In the genomic region with DNA sequence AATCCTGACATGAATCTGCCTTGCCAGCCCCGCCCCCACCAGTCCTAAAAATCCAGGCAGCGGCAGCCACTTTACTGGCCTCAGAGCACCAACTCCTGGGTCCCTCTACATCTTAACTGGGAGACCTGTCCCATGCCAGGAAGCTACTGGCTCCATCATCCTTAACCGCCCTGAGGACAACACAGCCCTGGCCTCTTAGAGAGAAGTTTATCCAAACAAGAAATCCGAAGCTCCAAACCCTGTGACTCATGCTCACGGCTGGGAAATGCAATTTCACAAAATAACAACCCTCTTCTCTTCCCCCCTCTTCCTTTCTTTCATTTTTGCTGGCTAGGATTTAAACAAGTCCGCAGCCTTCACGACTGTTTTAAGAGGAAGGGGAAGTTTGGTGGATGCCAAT, we compare ENCODE assay signal across 10 mouse cellular contexts. TPM values are rescaled to one million over a fixed set of nuclear protein-coding genes. Genes with fewer than 3 reads are reported as not detected.
DNase-seq lines count a peak whose midpoint lies in the region; ATAC-seq and TF ChIP-seq lines count a peak whose summit lies in the region.
"Had no signal": no experiment of that assay in that cellular context is flagged by ENCODE, and none has a peak within 500 bp of the region (broad histone marks: within the 10 kb centered on the region; RNA-seq: fewer than 3 reads in every experiment).

No protein-coding gene starts in this region.

- peak; percentile 63 for DNase-seq in gastrocnemius, adult 2 months
- DNase-seq in gastrocnemius, postnatal 14 days, result no peak
- DNase-seq in liver, postnatal 0 days, result no peak
- DNase-seq in liver, result no peak
- peak; percentile 58 for DNase-seq in skeletal muscle tissue, adult 2 months (ENCODE audit: low read depth, low spot score)
- no peak for DNase-seq in urinary bladder, postnatal 14 days (ENCODE audit: low spot score)
- DNase-seq: kidney, adult 8-10 months had no signal

- intact Hi-C loops in gastrocnemius, adult 2 months (cut with DNase I), result no loop called here
- intact Hi-C loops in gastrocnemius, postnatal 14 days (cut with DNase I; ENCODE audit: low total_unique reads), result no loop called here

- peaks cover 4% of the 10 kb centered on the region; the same call in 1 of the 2 replicates for H3K4me1 ChIP-seq in liver, postnatal 0 days (ENCODE audit: insufficient read depth)
- H3K4me1 ChIP-seq in embryonic facial prominence, embryonic 15.5 days, result peaks cover 84% of the 10 kb centered on the region

- peak overlapping the region; percentile 81 for H3K27ac ChIP-seq in gastrocnemius, adult 2 months
- peak overlapping the region; percentile 60 for H3K27ac ChIP-seq in liver, postnatal 0 days (ENCODE audit: low read depth)
- peak overlapping the region; percentile 80 for H3K27ac ChIP-seq in embryonic facial prominence, embryonic 15.5 days (replicated peaks)
- H3K27ac ChIP-seq: midbrain, embryonic 13.5 days had no signal

- no peaks in the 10 kb centered on the region for H3K9me3 ChIP-seq in liver, postnatal 0 days (ENCODE audit: low read length)
- H3K9me3 ChIP-seq in embryonic facial prominence, embryonic 15.5 days (replicated peaks), result no peaks in the 10 kb centered on the region
- H3K9me3 ChIP-seq: midbrain, embryonic 13.5 days had no signal

- H3K4me3 ChIP-seq in gastrocnemius, adult 2 months, result peak overlapping the region; percentile 58
- H3K4me3 ChIP-seq in liver, postnatal 0 days (ENCODE audit: low read depth, low read length), result no peak overlapping the region
- H3K4me3 ChIP-seq in embryonic facial prominence, embryonic 15.5 days (replicated peaks), result no peak overlapping the region
- H3K4me3 ChIP-seq: midbrain, embryonic 13.5 days had no signal

- H3K9ac ChIP-seq in liver, postnatal 0 days (replicated peaks), result no peak overlapping the region
- no peak overlapping the region for H3K9ac ChIP-seq in embryonic facial prominence, embryonic 15.5 days
- H3K9ac ChIP-seq: midbrain, embryonic 13.5 days had no signal

- no peaks in the 10 kb centered on the region for H3K27me3 ChIP-seq in liver, postnatal 0 days (ENCODE audit: insufficient read depth, low read length)
- no peaks in the 10 kb centered on the region for H3K27me3 ChIP-seq in embryonic facial prominence, embryonic 15.5 days
- H3K27me3 ChIP-seq: midbrain, embryonic 13.5 days had no signal

- ATAC-seq in liver, postnatal 0 days, result no peak
- 0 out of 2 replicates have a peak, but pooled peaks have one; percentile 9 for ATAC-seq in embryonic facial prominence, embryonic 15.5 days (ENCODE audit: insufficient number of reproducible peaks, low FRiP score, low TSS enrichment, low read depth)
- no peak for ATAC-seq in inflammation-experienced regulatory T-cells, adult 6 months
- ATAC-seq: midbrain, embryonic 13.5 days had no signal

- no peak overlapping the region for H3K4me2 ChIP-seq in liver, postnatal 0 days (ENCODE audit: low read depth, low read length)
- 0 out of 2 replicates have a peak overlapping the region, but pooled peaks have one; percentile 15 for H3K4me2 ChIP-seq in embryonic facial prominence, embryonic 15.5 days (replicated peaks)
- H3K4me2 ChIP-seq: midbrain, embryonic 13.5 days had no signal

- no peak for TF ChIP-seq EP300 in liver, postnatal 0 days (IDR thresholded peaks at IDR 0.05; ENCODE audit: low read depth)

- TF ChIP-seq CTCF in gastrocnemius, adult 2 months (IDR thresholded peaks at IDR 0.05), result no peak
- TF ChIP-seq CTCF in liver, postnatal 0 days (IDR thresholded peaks at IDR 0.05; ENCODE audit: low read depth), result no peak

- WGBS in liver, postnatal 0 days (ENCODE audit: insufficient replicate concordance), result 39% methylated on average over 7 of the region's 7 CpGs
- 28% methylated on average over 7 of the region's 7 CpGs for WGBS in embryonic facial prominence, embryonic 15.5 days

- H3K36me3 ChIP-seq in liver, postnatal 0 days (replicated peaks; ENCODE audit: insufficient read depth, low read length), result peaks cover 9% of the 10 kb centered on the region; the same call in 1 of the 2 replicates
- no peaks in the 10 kb centered on the region for H3K36me3 ChIP-seq in embryonic facial prominence, embryonic 15.5 days
- H3K36me3 ChIP-seq: midbrain, embryonic 13.5 days had no signal

RNA-seq across cellular contexts. Expression of gene Zcchc24, which starts 9.3 kb away (rescaled TPM):
- total RNA-seq in gastrocnemius, adult 2 months (2021), result 10 to 100 TPM; 40.6 to 59.3 TPM
- 10 to 100 TPM; 45.2 to 45.5 TPM for total RNA-seq in gastrocnemius, postnatal 14 days (2021)
- polyA plus RNA-seq in liver, postnatal 0 days (2015; fragmentation: Nextera tagmentation; extraction: Ambion mirVana), result 13.7 and 13.8 TPM in 2 replicates
- polyA plus RNA-seq in embryonic facial prominence, embryonic 15.5 days (2015; fragmentation: Nextera tagmentation; extraction: Ambion mirVana), result 34.0 and 35.2 TPM in 2 replicates
- polyA plus RNA-seq in inflammation-experienced regulatory T-cells, adult 6 months (2017; shearing (Covaris generic)), result under 1 TPM; 0.11 to 0.28 (median 0.23) TPM

Comparison
In these comparisons a context has a peak if more than half of its experiments do, and no peak if none do; other contexts are left out.
1. DNase-seq: peak in gastrocnemius, adult 2 months (single experiment) and skeletal muscle tissue, adult 2 months (single experiment); none in gastrocnemius, postnatal 14 days (single experiment), liver, postnatal 0 days (single experiment), liver (single experiment) and urinary bladder, postnatal 14 days (single experiment).
2. RNA of gene Zcchc24, which starts 9.3 kb away (polyA plus RNA-seq): 34.0 to 35.2 TPM in embryonic facial prominence, embryonic 15.5 days and 13.7 to 13.8 TPM in liver, postnatal 0 days; 0.11 to 0.28 TPM in inflammation-experienced regulatory T-cells, adult 6 months; every median in the first group is over 10 times any median in the second.
3. Peak in every context shown above with its lines, with median percentiles within 50 percentile points of each other: H3K27ac ChIP-seq.